Mouse (Mus musculus) adrenal gland, postnatal 4 days (tissue): ENCODE measurements around the gene Tmem169. TPM values are rescaled to one million over a fixed set of nuclear protein-coding genes. Genes with fewer than 3 reads are reported as not detected.
"Not testable (repeated sequence)": the region's sequence is repeated elsewhere in the genome, so short reads cannot be mapped to it uniquely, and the experiment has no call there.

Experiments
- DNase-seq, 2 experiments: peaks; one replicate each; pipeline ENCODE4 v3.0.0; 2021 to 2022; ENCODE audit warnings: low spot score in 2 of 2, mixed read lengths in 2 of 2
- long read RNA-seq, 2 experiments: library from polyadenylated mRNA; stranded (forward); transcript quantifications; one replicate each; pipeline ENCODE4 v2.0.0; 2021
- total RNA-seq, 2 experiments: library from RNA; stranded (reverse); gene quantifications; 2 replicates each; pipeline ENCODE4 v1.2.3; 2021

Tmem169 gene
- 1 to 10 TPM; 2.5 to 6.1 TPM for total RNA-seq
- long read RNA-seq, experiment 1, partial matches to known transcripts = 0 of 2 reads
- long read RNA-seq, experiment 1, other reads (novel, unspliced or antisense) = 0 of 2 reads
- long read RNA-seq, experiment 2, partial matches to known transcripts = 0 of 6 reads
- long read RNA-seq, experiment 2, other reads (novel, unspliced or antisense) = 3 of 6 reads

DNA sequence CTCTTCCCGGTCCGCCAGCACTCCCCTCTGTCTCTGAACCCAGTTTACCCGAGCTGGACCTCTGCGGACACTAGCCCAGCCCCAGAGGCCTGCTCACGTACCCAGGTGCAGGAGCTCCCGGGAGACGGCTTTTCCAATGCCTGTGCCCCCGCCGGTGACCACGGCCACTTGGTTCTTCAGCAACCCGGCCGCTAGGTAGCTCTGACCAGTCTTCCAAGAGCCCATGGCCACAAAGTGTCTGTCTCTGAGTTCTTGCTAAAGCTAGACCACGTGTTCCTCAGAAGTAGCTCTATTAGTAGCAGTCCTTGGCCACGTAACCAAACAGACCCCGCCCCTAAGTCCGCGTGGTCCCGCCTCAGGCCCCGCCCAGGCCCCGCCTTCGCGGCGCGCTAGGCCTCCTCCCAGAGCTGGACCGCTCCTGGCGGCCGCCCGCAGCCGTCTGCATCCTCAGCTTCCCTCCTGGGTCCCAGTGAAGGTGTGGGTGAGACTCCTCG lies at the start of gene Tmem169, which contains the start of gene Pecr:
TSS of gene Tmem169 (plus strand) at position 378 of the 494 bp plus-strand sequence.
TSS of gene Pecr (minus strand) at position 323 of the 494 bp plus-strand sequence.
- peak; percentile 82 to 84 for DNase-seq

DNA sequence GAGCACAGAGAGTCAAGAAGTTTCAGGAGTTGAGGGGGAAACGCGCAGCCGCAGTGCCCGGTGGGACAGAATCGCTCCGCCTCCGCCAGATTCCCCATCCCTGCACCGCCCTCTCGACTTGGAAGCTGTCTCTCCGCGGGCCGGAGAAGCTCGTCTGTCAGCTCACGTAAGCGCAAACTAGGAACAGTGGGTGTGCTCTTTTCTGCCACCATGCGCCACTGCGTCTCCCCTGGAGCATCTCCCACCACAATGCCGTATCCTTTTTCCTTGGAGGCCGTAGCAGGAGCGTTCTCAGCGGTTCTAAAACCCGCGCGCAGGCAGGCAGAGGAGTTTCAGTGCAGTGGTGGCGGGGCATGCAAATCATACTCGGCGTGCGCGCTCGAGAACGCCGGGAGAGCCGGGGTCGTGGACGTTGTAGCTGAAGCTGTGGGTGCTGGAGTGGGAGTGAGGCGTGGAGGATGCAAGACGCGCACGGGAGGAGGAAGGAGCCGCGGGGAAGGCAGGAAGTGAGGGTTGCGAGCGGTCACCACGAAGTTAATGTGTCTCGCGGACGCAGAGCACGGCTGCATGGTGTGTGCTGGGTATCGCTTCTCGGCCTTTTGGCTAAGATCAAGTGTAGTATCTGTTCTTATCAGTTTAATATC lies 47.7 kb upstream of the Tmem169 start:
- DNase-seq = peak; percentile 24 to 60

DNA sequence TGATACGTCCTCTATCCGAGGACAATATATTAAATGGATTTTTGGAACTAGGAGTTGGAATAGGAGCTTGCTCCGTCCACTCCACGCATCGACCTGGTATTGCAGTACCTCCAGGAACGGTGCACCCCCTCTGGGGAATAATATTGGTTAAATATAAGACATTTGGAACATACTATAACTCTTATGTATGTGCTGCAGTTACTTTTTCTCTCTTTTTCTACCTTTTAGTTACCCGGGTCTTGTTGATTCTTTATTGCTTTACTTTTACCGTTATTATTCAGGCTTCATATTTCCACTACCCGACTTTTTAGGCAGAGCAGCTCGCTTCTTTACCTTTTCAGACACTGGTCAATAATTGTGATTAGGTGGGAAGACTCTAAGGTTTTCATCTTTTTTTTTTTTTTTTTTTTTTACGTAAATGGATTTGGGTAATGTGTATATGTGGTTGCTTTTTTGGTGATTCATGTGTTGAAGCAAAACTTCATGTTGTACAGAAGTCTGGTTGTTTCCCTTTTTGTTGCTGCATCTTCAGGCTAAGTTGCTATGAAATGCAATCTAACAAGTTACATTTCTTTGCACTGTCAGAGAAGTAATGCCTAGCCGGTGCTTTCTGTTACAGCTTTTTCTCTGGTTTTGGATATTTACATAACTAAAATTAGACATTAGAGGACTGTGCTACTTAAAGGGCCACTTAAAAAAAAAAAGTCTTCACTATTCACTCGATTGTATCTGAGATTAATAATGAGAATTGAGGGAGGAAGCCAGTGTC lies 47.0 kb upstream of the Tmem169 start:
- DNase-seq = no peak

DNA sequence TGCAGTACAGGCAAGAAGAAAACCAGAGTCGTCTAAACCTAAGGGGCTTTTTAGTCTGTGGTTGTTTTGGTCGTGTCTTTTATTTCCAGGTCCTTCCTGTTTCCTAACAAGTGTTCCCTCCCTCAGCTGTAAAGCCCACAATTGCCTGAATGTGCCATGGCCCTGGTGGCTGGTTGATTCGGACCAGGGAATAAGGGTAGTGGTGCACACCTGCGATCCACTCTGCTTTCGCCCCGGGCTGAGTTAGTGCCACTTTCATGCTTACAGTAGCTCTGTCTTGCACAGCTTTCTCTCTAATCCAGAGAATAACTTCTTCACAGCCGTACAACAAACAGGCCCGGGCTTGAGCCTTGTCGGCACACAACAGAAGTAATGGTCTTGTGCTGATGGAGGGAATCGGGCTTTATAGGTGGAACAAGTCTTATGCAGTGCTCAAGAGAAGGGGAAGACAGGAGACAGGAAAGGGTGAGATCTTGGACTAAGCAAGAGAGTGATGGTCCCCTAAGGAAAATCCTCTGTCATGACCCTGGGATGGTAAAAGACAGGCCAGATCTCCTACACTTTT lies 46.1 kb upstream of the Tmem169 start:
- DNase-seq = no peak

DNA sequence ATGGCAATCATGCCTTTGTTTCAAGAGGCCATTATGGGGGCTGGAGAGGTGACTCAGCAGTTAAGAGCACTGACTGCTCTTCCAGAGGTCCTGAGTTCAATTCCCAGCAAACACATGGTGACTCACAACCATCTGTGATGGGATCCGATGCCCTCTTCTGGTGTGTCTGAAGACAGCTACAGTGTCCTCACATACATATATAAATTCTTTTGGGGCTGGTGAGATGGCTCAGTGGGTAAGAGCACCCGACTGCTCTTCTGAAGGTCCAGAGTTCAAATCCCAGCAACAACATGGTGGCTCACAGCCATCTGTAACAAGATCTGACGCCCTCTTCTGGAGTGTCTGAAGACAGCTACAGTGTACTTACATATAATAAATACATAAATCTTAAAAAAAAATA lies 45.1 kb upstream of the Tmem169 start:
- not testable (repeated sequence) for DNase-seq

DNA sequence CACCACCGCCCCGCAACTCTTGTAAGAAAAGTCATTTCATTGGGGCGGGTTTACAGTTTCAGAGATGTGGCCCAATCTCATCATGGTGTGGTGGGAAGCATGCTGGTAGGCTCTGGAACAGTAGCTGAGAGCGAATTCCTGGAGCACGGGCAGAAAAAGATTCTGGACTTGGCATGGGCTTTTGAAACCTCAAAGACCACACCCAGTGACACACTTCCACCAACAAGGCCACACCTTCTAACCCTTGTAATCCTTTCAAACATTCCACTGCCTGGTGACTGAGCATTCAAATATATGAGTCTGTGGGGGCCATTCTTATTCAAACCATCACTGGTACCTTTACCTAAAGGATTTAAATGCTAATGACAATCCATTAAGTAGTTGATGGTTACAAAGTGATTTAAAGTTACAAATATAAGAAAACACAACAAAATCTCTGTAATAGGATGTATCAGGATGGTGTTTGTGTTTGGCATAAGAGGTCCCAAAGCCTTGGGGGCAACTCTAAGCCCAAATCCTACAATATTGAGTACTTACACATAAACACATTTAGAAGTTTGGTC lies 41.5 kb upstream of the Tmem169 start:
- no peak for DNase-seq

DNA sequence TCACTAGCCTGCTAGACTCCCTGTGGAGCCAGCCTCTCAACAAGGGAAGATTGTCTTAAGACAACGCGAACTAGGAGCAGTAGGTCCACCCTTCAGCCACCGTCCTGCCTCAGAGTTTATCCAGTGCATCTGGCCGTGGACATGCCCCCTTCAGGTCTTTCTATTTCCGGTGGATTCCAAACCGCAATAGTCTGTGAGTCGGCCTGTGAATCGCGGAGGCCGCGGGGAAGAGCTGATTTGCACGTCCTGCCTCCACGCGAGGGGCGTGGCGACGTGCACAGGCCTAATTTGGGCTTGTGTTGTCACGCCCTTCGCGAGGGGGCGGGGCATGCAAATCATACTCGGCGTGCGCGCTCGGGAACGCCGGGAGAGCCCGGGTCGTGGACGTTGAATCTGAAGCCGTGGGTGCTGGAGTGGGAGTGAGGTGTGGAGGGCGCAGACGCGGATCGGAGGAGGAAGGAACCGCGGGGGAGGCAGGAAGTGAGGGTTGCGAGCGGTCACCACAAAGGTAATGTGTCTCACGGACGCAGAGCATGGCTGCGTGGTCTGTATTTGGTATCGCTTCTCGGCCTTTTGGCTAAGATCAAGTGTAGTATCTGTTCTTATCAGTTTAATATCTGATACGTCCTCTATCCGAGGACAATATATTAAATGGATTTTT lies 40.4 kb upstream of the Tmem169 start:
- peak; percentile 86 to 95 for DNase-seq

DNA sequence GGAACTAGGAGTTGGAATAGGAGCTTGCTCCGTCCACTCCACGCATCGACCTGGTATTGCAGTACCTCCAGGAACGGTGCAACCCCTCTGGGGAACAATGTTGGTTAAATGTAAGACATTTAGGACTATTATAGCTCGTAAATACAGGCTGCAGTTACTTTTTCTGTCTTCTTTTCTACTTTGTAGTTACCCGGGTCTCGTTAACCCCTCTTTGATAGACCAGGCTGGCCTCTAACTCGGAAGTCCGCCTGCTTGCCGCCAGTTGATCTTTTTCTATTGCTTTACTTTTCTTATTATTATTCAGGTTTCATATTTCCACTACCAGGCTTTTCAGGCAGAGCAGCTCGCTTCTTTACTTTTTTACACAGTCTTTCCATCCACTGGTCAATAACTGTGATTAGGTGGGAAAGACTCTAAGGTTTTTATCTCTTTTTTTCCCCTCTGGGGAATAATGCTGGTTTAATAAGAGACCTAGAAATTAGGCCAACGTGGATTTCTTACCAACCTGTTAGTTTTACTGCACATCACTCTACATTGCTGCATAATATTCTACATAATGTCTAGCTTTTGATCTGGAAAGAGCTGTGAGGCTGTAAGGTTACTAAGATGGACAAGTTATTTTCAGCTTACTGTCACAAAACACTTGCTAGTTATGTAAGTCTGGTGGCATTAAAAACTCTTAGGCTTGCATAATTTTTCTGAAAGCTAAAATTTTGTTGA lies 39.7 kb upstream of the Tmem169 start:
- no peak for DNase-seq

DNA sequence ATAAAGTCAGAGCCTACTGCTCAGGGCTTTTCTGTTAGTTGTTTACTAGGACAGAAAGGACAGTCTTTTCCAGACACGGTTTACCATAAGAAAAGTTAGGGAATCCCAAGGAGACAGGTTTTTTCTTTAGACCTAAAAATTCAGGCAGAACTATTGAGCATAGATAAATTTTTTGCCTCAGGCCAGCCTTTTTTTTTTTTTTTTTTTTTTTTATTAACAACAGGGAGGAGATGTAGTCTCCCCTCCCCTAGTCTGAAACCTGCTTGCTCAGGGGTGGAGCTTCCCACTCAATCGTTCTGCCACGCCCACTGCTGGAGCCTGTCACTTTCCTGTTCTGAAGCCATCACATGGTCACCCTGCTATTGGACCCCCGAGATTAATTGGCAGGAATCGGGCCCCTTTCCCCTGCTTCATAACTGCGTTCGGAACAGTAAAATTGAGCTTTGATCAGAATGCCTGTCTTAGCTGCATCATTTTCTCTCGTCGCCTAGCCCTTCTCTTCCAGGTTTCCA lies 35.9 kb upstream of the Tmem169 start:
- not testable (repeated sequence) for DNase-seq

DNA sequence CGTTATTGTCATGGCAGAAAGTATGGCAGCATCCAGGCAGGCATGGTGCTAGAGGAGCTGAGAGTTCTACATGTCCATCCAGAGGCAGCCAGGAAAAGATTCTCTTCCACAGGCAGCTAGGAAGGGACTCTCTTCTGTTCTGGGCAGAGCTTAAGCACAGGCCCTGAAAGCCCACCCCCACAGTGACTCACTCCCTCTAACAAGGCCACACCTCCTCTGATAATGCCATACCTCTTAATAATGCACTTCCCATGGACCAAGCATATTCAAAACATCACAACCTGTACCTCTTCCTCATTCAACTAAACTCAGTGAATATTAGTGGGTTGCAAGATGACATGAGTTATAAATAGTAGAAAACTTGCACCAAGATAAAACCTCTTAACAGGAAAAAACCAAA lies 32.4 kb upstream of the Tmem169 start:
- no peak for DNase-seq

DNA sequence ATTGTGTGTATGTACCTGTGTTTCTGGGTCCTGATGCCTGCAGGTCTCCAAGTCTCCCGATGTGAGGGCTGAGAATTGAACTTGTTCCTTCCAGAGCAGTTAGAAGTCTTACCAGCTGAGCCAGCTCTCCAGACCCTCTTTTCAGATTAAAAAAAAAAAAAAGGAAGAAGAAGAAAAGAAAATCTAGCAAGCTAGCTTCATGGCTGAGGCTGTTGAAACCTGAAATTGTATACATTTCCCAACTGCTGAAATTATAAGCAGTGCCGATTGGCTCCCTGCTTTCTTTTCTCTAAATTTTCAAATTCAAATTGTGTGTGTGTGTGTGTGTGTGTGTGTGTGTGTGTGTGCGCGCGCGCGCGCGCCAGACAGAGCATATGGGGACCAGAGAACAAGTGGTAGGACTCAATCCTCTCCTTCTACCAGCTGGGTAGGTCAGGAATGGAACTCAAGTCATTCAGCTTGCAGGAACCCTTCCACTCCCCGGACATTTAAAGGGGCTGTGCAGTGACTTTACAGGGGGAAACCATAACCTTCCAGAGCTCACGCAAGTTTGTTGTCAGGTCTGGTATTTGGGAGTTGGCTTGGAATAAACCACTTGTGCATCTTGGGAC lies 30.2 kb upstream of the Tmem169 start:
- no peak for DNase-seq

DNA sequence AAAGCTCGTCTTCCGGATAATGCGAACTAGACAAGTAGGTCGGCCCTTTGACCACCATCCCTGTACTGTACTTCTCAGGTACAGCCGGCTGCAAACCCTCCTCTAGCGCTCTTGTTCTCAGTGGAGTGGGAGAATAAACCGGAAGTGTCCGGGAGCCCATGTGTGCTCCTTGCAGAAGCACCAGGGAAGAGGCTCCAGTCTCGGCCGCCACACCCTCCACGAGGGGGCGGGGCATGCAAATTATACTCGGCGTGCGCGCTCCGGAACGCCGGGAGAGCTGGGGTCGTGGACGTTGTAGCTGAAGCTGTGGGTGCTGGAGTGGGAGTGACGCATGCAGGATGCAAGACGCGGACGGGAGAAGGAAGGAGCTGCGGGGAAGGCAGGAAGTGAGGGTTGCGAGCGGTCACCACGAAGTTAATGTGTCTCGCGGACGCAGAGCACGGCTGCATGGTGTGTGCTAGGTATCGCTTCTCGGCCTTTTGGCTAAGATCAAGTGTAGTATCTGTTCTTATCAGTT lies 29.6 kb upstream of the Tmem169 start:
- peak; percentile 73 to 82 for DNase-seq

DNA sequence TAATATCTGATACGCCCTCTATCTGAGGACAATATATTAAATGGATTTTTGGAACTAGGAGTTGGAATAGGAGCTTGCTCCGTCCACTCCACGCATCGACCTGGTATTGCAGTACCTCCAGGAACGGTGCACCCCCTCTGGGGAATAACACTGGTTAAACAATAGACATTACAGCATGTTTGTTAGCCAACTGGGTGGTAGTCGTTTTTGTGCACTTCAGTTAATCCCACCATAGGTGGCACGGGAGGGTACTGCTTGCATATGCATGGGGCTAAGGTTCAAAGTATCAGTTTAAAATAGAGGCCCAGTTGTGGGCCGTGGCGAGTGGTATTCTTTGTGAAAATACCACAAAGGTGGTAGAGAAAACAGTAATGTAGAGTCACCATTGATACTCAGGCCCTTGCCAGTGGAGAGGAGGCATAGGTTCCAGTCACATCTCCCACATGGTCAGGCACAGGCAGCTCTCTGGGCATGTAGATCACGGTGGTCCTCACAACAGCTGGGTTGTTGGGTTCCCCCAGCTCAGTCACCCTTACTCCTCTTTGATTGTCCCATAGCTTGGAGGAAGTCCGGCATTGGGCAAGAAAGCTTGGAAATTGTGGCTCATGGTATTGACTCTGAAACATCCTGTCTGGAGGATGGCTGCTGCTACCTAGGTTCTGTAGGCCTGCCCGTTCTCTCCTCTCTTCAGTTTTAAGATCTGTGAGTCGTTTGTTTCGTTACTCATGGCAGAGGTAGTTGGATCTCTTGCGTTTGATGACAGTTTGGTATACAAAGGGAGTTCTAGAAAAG lies 28.9 kb upstream of the Tmem169 start:
- peak in 1 of 2 experiments; percentile 27 for DNase-seq

DNA sequence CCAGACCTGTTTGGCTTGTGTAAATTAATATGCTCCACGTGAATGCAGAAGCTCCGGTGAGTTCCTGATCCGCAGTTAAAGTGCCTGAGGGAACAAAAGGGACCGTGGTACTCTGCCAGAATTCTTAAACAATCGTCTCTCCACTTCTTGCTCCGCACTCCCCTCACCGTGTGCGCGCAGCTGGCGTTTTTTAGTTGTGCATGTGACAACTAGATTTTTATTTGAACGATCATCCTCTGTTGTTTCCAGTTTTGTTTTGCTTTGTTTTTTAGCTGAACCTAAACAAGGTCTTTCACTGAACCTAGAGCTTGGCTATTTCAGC lies 28.4 kb upstream of the Tmem169 start:
- no peak for DNase-seq

DNA sequence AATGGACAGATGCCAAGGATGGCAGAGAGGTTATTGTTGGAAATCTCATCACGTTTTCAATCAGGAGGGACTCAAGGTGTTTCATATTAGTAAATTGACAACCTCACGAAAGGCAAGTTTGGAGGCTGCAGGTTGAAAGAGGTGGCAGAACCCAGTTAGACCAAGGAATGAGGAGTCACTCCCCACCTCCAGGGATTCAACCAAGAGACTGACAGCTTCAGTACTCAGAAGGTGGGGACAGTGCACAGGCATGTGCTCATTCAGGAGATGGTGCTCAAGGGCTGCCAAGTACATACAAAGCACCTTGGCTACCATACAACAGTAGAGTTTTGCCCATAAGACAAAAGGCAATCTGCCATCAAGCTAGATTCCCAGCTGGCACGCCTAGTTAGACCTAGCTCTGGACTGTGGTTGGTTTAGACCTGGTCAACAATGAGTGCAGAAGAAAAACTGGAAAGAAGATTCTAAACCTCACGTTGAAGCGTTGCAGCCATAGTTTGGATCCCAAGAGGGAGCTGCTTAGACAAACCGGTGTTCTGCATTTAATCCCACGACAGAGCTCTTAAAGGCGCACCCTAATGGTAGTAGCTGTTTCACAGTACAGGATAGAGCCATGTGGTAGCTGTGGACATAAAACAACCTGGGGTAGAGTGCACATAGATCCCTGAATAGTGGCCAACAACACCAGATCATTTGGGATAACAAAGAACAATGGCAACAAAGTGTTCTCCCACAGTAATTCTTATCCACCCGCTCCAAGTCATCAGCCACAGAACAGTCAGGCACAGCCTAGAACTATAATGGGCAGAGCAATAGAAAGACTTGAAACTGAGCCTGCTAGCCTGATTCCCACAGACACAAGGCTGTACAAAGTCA lies 27.6 kb upstream of the Tmem169 start:
- DNase-seq = no peak

DNA sequence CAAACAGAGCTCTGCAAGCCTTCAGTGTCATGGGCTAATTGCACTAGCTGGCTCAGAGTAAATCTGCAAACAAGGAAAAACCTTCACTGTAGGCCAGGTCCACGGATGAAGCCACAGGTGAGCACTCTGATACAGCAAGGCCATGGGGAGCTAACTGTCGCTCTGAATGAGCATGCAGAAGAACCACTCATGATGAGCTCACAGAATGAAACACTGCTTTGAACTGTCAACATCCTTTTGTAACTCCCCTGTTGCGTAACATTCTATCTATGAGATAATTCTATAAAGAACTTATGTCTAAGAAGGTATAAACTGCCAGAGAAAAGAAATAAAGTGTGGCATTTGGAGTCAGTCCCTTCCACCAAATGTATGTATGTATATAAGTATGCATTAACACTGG lies 21.1 kb upstream of the Tmem169 start:
- DNase-seq = no peak

DNA sequence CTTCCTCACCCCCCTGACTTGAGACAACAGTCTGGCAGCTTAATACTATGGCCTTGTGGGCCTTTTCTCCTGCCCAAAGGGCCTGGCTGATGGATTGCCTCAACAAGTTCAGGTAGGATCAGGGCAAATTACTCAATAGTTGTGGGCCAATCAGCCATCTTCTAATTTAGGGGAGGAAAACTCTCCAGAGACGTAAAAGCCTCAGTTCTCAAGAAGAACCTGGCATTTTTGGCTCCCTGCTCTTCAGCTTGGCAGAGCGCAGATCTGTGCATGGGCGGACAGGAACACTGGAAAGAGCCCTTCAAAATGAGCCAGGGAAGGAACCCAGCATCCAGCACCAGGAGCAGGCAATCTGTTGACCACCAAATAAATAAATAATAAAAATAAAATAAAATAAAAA lies 6.1 kb upstream of the Tmem169 start:
- DNase-seq = no peak

DNA sequence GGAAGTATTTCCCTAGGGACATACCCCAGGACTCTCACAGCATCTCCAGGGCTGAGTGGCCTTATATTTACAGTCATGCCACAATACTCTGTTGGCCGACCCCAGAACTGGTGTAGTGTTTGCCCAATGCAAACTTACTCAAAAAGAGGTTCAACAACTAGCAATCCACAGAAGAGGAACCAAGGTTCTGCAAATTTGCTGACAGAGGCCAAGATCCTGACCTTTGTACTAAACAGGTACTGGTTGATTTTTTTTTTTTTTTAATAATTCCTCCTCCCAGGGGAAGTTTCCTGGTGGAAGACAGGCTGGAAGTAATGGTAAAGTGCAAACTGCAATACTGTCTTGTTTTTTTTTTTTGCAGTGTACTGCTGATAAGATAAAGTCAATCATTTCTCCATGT lies 1.6 kb upstream of the Tmem169 start:
- no peak for DNase-seq
